Mouse (Mus musculus): Measurements from ENCODE around the gene Hoxa11. TPM values are rescaled to one million over a fixed set of nuclear protein-coding genes. Genes with fewer than 3 reads are reported as not detected.

The Hoxa11 gene
- polyA plus RNA-seq, 1 experiment from 2014 or later = not detected

DNA sequence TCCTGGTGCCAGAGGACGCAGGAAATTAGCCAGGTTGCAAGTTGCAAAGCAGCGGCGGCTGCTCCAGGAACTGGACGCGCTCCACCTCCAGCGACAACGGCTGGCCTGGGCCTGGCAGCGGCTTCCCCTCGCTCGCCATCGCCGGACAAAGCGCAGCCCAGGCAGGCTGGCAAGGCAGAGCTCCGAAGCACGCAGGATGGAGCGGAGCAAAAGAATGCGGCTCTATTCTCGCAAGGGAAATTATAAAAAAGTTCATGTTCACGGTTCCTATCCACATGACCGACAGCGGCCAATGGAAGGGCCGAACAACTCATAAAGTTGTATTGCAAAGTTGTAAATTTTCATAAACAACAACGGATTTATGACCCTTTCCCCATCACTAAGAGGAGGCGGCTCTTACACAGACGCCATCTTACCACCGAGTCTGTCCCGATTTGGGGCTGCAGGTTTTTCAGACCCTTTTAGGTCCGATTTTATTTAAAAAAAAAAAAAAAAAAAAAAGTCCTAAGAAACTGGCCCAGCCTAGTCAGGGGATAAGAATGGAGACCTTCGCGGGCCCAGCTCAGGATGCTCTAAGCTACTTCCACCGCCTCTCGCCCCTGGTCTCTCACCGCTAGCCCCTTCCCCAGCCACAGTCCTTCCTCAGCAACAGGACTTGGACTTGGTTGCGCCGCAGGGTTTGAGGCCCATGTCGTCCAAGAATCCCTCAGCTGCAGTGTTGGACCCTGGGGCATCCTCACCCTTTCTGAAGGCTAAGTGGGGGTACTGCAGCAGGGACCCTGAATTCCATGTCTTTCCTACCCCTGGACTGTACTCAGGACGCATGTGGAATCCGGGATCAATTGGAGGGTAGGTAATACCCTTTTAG lies 32.3 kb downstream of the Hoxa11 start, which contains the start of the genes Hoxa3 and Gm28308:
Hoxa3 (minus strand) TSS at position 218 of the 868 bp plus-strand sequence.
Gm28308 (minus strand) TSS at position 221 of the 868 bp plus-strand sequence.
- no peaks in the 10 kb centered on the region for H3K9me3 ChIP-seq (ENCODE audit: control insufficient read depth, low read length)
- H3K9ac ChIP-seq = no peak within 1 kb of the TSS
- peak within 1 kb of the TSS; percentile 15 for H3K4me2 ChIP-seq (replicated peaks)
- ATAC-seq (ENCODE audit: low FRiP score) (no peak), DNase-seq (ENCODE audit: low spot score) (no peak)
- H3K4me1 ChIP-seq (replicated peaks; ENCODE audit: control insufficient read depth, insufficient read depth, low read length) = no peaks in the 10 kb centered on the region
- H3K4me3 ChIP-seq (replicated peaks; ENCODE audit: low read length) = peak within 1 kb of the TSS; percentile 13; the same call in 1 of the 2 replicates
- no peaks in the 10 kb centered on the region for H3K36me3 ChIP-seq (replicated peaks; ENCODE audit: control insufficient read depth, insufficient read depth)
- no peak within 1 kb of the TSS; the same call in 1 of the 2 replicates for H3K27ac ChIP-seq
- peaks cover 99% of the 10 kb centered on the region for H3K27me3 ChIP-seq (ENCODE audit: control insufficient read depth, insufficient read depth, low read length)
- 4% methylated on average over 38 of the region's 38 CpGs for WGBS

DNA sequence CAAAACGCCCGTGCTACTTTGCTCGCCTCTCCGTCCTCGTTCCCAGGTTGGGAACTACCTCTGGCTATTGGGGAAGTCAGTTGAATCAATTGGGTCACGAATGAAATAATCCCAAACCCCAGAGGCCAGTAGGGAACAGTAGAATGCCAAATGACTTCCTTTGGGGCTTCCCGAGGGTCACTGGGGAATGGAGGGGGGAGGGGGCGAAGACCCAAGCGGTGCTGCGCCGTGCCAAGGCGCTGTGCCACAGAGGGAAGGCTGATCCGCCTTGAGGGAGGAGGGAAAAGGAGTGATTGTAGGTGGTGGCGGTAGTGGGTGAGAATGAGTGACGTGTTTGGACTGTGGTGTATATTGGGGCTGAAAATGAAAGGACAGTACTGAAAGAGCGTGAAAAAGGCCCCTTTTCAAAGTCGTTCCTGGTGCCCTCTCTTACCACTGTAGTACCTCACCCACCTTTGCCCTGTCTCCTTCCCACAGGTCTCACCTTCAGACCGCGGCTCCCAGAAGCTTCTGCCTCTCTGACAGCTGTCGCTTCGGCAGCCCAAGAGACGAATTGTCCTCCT lies 33.0 kb downstream of the Hoxa11 start:
- H3K9me3 ChIP-seq (ENCODE audit: control insufficient read depth, low read length) = no peaks in the 10 kb centered on the region
- no peak for DNase-seq (ENCODE audit: low spot score)
- ATAC-seq (ENCODE audit: low FRiP score) = no peak
- H3K36me3 ChIP-seq (replicated peaks; ENCODE audit: control insufficient read depth, insufficient read depth) = no peaks in the 10 kb centered on the region
- WGBS = 3% methylated on average over 22 of the region's 22 CpGs
- peaks cover 98% of the 10 kb centered on the region for H3K27me3 ChIP-seq (ENCODE audit: control insufficient read depth, insufficient read depth, low read length)
- H3K9ac ChIP-seq = no peak overlapping the region
- H3K4me1 ChIP-seq (replicated peaks; ENCODE audit: control insufficient read depth, insufficient read depth, low read length) = no peaks in the 10 kb centered on the region
- H3K27ac ChIP-seq = no peak overlapping the region; the same call in 1 of the 2 replicates
- peak overlapping the region; percentile 13; the same call in 1 of the 2 replicates for H3K4me3 ChIP-seq (replicated peaks; ENCODE audit: low read length)
- H3K4me2 ChIP-seq (replicated peaks) = peak overlapping the region; percentile 15

DNA sequence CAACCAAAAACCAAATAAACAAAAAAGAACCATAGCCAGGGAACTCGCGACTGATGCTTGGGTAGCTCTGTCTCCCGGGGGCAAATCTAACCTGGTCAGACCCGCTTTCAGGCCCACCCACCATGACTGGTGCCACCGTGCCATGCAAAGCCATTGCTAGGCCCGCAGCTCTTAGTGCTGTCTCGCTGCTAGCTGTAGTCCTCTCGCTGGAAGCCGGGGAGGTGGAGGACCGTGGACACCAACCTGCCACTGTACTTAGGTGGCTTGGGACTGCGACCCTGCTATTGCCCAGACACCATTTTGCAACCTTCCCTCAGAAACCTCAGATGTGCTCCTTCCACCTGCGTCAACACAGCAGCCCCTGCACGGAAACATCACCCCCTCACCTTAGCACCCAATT lies 33.6 kb downstream of the Hoxa11 start:
- DNase-seq (ENCODE audit: low spot score) (no peak), ATAC-seq (ENCODE audit: low FRiP score) (no peak)
- H3K4me1 ChIP-seq (replicated peaks; ENCODE audit: control insufficient read depth, insufficient read depth, low read length) = no peaks in the 10 kb centered on the region
- peaks cover 98% of the 10 kb centered on the region for H3K27me3 ChIP-seq (ENCODE audit: control insufficient read depth, insufficient read depth, low read length)
- no peaks in the 10 kb centered on the region for H3K36me3 ChIP-seq (replicated peaks; ENCODE audit: control insufficient read depth, insufficient read depth)
- H3K9me3 ChIP-seq (ENCODE audit: control insufficient read depth, low read length) = no peaks in the 10 kb centered on the region
- peak overlapping the region; percentile 21; the same call in 1 of the 2 replicates for H3K27ac ChIP-seq
- no peak overlapping the region for H3K9ac ChIP-seq
- peak overlapping the region; percentile 81 for H3K4me2 ChIP-seq (replicated peaks)
- WGBS = 6% methylated on average over 13 of the region's 13 CpGs
- peak overlapping the region; percentile 13 for H3K4me3 ChIP-seq (replicated peaks; ENCODE audit: low read length)

DNA sequence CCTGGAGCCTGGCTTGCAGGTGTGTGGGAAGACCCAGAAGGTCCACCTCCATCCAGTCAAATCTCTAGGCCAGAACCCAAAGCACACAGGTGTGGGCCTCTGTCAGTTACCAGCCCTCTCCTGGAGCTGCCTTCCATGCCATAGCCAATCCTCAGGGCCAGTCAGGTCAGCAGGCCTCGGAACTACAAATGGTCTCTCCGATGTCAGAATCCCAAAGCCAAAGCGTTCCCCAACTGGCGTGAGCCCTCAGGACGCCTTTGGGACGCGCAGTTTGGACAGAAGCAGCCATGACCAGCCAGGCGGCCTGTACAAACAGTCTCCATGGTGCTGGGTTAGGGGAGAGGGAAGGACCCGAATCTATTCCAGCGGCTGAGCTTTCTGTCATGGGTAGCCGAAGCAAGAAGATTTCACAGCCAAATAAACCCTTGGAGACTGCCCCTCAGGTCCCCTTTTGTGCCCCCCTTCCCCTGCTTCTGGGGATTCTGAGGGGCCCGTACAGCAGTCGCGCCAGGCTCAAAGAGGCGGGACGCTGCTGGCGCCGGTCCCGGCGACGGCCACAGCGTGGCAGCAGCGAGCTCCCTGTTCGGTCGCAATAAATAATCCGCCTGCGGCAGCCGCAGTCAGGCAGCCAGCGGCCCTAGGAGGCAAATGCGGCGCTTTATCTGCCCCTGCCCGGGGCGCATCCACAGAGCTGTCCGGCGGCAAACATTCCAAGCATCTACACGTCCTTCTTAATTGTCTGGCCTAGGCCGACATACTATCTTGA lies 34.3 kb downstream of the Hoxa11 start:
- H3K36me3 ChIP-seq (replicated peaks; ENCODE audit: control insufficient read depth, insufficient read depth) = no peaks in the 10 kb centered on the region
- DNase-seq (ENCODE audit: low spot score) = peak; percentile 83
- WGBS = 2% methylated on average over 37 of the region's 37 CpGs
- no peak overlapping the region for H3K9ac ChIP-seq
- no peaks in the 10 kb centered on the region for H3K4me1 ChIP-seq (replicated peaks; ENCODE audit: control insufficient read depth, insufficient read depth, low read length)
- peaks cover 97% of the 10 kb centered on the region for H3K27me3 ChIP-seq (ENCODE audit: control insufficient read depth, insufficient read depth, low read length)
- peak overlapping the region; percentile 21; the same call in 1 of the 2 replicates for H3K27ac ChIP-seq
- peak; percentile 59; the same call in 1 of the 2 replicates for ATAC-seq (ENCODE audit: low FRiP score)
- H3K4me2 ChIP-seq (replicated peaks) = peak overlapping the region; percentile 81
- peak overlapping the region; percentile 13 for H3K4me3 ChIP-seq (replicated peaks; ENCODE audit: low read length)
- H3K9me3 ChIP-seq (ENCODE audit: control insufficient read depth, low read length) = no peaks in the 10 kb centered on the region

DNA sequence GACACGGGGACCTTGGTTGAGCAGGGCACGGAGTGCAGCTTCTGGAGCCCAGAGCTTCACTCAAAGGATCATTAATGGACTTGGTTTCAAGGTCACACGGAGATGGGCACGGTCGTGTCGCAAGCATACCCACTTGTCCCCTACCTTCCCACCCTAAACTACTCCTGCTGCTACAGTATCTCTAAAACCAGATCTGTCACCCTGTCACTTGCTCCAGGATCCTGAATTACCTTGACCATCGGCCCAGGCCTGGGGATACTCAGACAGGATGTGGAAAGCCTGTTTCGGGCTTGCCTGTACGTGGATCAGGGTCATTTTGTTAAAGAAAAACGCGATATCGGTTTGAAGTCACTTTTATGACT lies 35.9 kb downstream of the Hoxa11 start:
- H3K27me3 ChIP-seq (ENCODE audit: control insufficient read depth, insufficient read depth, low read length) = peaks cover 96% of the 10 kb centered on the region
- no peak for ATAC-seq (ENCODE audit: low FRiP score)
- no peak for DNase-seq (ENCODE audit: low spot score)
- H3K4me2 ChIP-seq (replicated peaks) = peak overlapping the region; percentile 81
- peak overlapping the region; percentile 38; the same call in 1 of the 2 replicates for H3K9ac ChIP-seq
- 8% methylated on average over 12 of the region's 12 CpGs for WGBS
- H3K9me3 ChIP-seq (ENCODE audit: control insufficient read depth, low read length) = no peaks in the 10 kb centered on the region
- peak overlapping the region; percentile 30 for H3K4me3 ChIP-seq (replicated peaks; ENCODE audit: low read length)
- no peaks in the 10 kb centered on the region for H3K4me1 ChIP-seq (replicated peaks; ENCODE audit: control insufficient read depth, insufficient read depth, low read length)
- H3K36me3 ChIP-seq (replicated peaks; ENCODE audit: control insufficient read depth, insufficient read depth) = no peaks in the 10 kb centered on the region
- peak overlapping the region; percentile 85 for H3K27ac ChIP-seq

DNA sequence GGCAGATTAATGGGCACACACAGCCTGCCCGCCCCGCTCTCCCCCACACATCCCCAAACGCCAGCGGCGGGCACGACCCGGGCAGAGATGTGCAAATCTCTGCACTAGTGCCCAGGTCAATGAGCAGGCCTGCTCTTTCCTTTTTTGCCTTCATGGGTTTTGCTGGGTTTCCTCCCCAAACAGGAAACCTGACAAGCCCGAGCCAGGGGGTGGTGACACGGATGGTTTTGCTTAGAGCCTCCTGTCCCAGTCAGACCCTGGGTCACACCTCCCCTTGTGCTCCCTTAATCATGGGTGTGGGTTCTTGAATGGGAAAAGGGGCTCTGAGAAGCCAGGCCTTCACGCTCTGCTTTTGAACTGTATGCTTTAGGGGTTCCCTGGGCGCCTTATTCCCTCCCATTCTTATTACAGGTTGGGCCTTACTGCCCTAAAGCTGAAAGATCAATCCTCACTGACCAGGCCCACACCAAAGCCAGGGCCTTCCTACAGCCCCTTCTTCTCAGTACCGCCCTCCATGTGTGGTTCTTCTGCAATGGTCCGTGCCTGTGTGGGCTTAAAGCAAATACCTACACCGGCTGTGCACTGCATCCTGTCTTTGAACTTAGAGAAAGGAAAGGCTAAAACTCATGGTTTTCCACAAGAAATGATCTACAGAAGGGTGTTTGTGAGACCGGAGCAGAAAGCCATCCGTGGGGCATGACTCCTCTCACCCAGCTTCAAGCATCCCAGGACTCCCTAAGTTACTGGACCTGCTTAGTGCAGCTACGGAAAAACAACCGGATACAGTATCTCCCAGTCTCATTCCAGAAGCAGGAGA lies 36.5 kb downstream of the Hoxa11 start:
- Histone ChIP-seq H3K9me3 (ENCODE audit: control insufficient read depth, low read length) (no peaks in the 10 kb centered on the region), H3K36me3 (replicated peaks; ENCODE audit: control insufficient read depth, insufficient read depth) (no peaks in the 10 kb centered on the region), H3K27ac (peak overlapping the region; percentile 85), H3K4me1 (replicated peaks; ENCODE audit: control insufficient read depth, insufficient read depth, low read length) (no peaks in the 10 kb centered on the region), H3K4me3 (replicated peaks; ENCODE audit: low read length) (peak overlapping the region; percentile 30), H3K27me3 (ENCODE audit: control insufficient read depth, insufficient read depth, low read length) (peaks cover 96% of the 10 kb centered on the region), H3K9ac (peak overlapping the region; percentile 38; the same call in 1 of the 2 replicates), H3K4me2 (replicated peaks) (peak overlapping the region; percentile 81)
- DNase-seq (ENCODE audit: low spot score) = no peak
- WGBS = 6% methylated on average over 18 of the region's 18 CpGs
- no peak for ATAC-seq (ENCODE audit: low FRiP score)

DNA sequence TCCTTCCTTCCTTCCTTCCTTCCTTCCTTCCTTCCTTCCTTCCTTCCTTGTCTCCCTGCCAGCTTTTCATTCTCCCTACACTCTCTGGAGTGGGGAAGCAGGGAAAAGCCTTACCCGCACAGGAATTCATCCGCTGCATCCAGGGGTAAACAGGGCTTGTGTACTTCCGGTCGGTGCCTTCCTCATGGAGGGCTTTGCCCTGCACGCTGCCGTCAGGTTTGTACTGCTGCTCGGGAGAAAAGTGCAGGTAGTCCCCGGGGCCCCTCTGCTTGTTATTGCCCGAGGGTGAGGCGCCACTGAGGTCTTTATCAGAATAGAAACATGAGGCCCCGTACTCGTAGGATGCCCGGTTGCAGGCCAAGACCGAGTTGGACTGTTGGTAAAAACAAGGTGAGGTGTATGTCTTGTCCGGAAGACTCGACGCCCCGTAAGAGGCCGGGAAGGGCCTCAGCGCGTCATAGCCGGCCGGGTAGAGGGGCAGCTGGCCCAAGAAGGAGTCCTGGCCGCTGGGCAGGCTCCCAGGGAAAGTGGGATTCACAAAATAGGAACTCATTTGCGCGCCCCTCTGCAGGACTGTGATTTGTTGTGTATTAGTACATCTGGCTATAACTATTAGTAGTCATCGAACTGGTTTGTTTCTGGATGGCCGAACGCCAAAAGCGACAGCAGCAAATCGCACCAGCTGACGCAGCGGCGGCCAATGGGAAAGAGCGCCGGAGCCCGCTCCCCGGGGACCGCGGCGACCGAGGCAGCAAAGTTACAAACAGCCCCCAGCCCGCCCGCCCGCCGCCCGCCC lies 37.3 kb downstream of the Hoxa11 start, which contains the start of gene Hoxa6:
Hoxa6 (minus strand) TSS at position 651 of the 796 bp plus-strand sequence.
- 1% methylated on average over 47 of the region's 47 CpGs for WGBS
- no peaks in the 10 kb centered on the region for H3K4me1 ChIP-seq (replicated peaks; ENCODE audit: control insufficient read depth, insufficient read depth, low read length)
- H3K4me2 ChIP-seq (replicated peaks) = peak within 1 kb of the TSS; percentile 81
- peak within 1 kb of the TSS; percentile 85 for H3K27ac ChIP-seq
- peaks cover 92% of the 10 kb centered on the region for H3K27me3 ChIP-seq (ENCODE audit: control insufficient read depth, insufficient read depth, low read length)
- DNase-seq (ENCODE audit: low spot score) (no peak), ATAC-seq (ENCODE audit: low FRiP score) (no peak)
- H3K36me3 ChIP-seq (replicated peaks; ENCODE audit: control insufficient read depth, insufficient read depth) = no peaks in the 10 kb centered on the region
- peak within 1 kb of the TSS; percentile 50 for H3K9ac ChIP-seq
- H3K4me3 ChIP-seq (replicated peaks; ENCODE audit: low read length) = peak within 1 kb of the TSS; percentile 50
- H3K9me3 ChIP-seq (ENCODE audit: control insufficient read depth, low read length) = no peaks in the 10 kb centered on the region

DNA sequence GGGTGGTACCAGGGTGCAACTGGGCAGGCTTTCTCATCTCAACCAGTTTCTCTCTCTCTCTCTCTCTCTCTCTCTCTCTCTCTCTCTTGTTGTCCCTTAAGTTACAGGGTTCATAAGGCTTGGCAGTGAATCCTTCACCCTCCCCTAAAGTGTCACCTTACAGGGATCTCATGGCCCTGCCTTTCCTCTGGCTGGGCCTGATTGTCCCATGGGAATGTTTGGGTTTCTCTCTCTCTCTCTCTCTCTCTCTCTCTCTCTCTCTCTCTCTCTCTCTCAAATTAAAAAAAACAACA lies 38.0 kb downstream of the Hoxa11 start:
- peak overlapping the region; percentile 50 for H3K4me3 ChIP-seq (replicated peaks; ENCODE audit: low read length)
- no peaks in the 10 kb centered on the region for H3K36me3 ChIP-seq (replicated peaks; ENCODE audit: control insufficient read depth, insufficient read depth)
- peaks cover 90% of the 10 kb centered on the region for H3K27me3 ChIP-seq (ENCODE audit: control insufficient read depth, insufficient read depth, low read length)
- peak overlapping the region; percentile 81 for H3K4me2 ChIP-seq (replicated peaks)
- DNase-seq (ENCODE audit: low spot score) (no peak), ATAC-seq (ENCODE audit: low FRiP score) (no peak)
- 0 out of 2 replicates have a peak overlapping the region, but pooled peaks have one; percentile 43 for H3K9ac ChIP-seq
- H3K4me1 ChIP-seq (replicated peaks; ENCODE audit: control insufficient read depth, insufficient read depth, low read length) = no peaks in the 10 kb centered on the region
- 0 out of 2 replicates have a peak overlapping the region, but pooled peaks have one; percentile 85 for H3K27ac ChIP-seq
- no peaks in the 10 kb centered on the region for H3K9me3 ChIP-seq (ENCODE audit: control insufficient read depth, low read length)

All from hindbrain, embryonic 14.5 days (tissue).